Mouse (Mus musculus): ENCODE data around the gene Cwf19l1.

DNA sequence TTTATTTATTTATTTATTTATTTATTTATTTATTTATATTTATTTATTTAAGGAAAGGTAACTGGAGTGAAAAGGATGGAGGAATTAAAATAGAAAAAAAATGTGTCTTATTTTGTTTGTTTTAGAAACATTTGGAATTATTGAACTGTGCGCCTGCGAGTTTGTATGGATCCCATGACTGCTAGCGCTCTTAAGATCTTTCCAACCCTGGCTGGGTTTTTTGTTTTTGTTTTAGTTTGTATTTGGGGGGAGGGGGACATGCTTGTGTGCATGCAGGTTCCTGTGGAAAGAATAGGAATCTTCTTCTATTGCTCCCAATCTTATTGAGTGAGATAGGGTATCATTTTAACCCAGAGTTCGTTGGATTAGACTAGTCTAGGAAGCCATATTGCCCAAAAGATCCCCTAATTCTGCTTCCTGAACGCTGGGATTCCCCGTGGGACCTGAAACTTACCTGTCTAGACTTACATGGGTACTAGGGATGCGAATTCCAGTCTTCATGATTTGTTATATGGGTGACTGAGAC is 347 bp upstream of the Cwf19l1 start:
- TF ChIP-seq CTCF (IDR thresholded peaks at IDR 0.05; ENCODE audit: control insufficient read depth, insufficient read depth, insufficient read length) (no peak), USF1 (IDR thresholded peaks at IDR 0.05; ENCODE audit: low read depth) (no peak), MAX (IDR thresholded peaks at IDR 0.05) (no peak), MYOG (IDR thresholded peaks at IDR 0.05; ENCODE audit: control insufficient read depth, extremely low read depth, insufficient read length) (no peak), CEBPB (IDR thresholded peaks at IDR 0.05; ENCODE audit: low read depth) (no peak), MYOD1 (IDR thresholded peaks at IDR 0.05; ENCODE audit: control insufficient read depth, insufficient read length, low read depth) (no peak)

All from C2C12 (cell line).